Mouse (Mus musculus): Measurements from ENCODE around the gene Tubb2b. TPM values are rescaled to one million over a fixed set of nuclear protein-coding genes. Genes with fewer than 3 reads are reported as not detected.

Tubb2b gene
- polyA plus RNA-seq, 1 experiment from 2014 or later: 15.4 TPM

DNA sequence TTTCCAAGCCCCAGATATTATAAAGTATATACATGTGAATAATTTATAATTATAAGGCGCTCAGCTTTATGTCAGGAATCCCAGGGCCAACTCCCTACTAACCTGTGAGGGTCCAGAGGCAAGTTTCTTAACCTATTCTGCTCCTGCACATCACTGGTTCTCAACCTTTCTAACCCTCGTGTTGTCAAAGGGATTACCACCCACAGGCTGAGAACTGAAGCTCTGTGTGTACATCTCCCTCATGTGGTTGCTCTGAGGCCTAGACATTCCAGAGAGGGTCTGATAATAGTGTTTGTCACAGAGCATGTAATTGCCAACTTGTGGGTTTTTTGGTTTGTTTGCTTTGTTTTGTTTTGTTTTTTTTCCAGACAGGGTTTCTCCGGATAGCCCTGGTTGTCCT is 16.6 kb upstream of the Tubb2b start:
- H3K9ac ChIP-seq (ENCODE audit: low read depth, low read length): no peak overlapping the region
- no peak for ATAC-seq
- no peaks in the 10 kb centered on the region for H3K36me3 ChIP-seq (ENCODE audit: control insufficient read depth, insufficient read depth)
- no peaks in the 10 kb centered on the region for H3K9me3 ChIP-seq (ENCODE audit: control insufficient read depth)
- no peak overlapping the region for H3K4me2 ChIP-seq (replicated peaks; ENCODE audit: low read depth)
- no peak overlapping the region for H3K4me3 ChIP-seq (ENCODE audit: low read depth, low read length)
- H3K27me3 ChIP-seq (replicated peaks; ENCODE audit: control insufficient read depth, insufficient read depth, low read length): no peaks in the 10 kb centered on the region
- TF ChIP-seq CTCF (IDR thresholded peaks at IDR 0.05; ENCODE audit: low read depth): peak; percentile 51
- no peak overlapping the region for H3K27ac ChIP-seq (ENCODE audit: low read depth, low read length)
- 65% methylated on average over 3 of the region's 3 CpGs for WGBS
- H3K4me1 ChIP-seq (replicated peaks; ENCODE audit: control insufficient read depth, insufficient read depth, low read length): peaks cover 8% of the 10 kb centered on the region; the same call in 1 of the 2 replicates

- no peaks in the 10 kb centered on the region for H3K9me3 ChIP-seq (ENCODE audit: control insufficient read depth)
These were observed 13.1 kb upstream of the Tubb2b start for GRCm38 (mm10) chr13:34143389-34143788.

GRCm38 (mm10) chr13:34136605-34137004 is 6.3 kb upstream of the Tubb2b start:
- H3K27me3 ChIP-seq (replicated peaks; ENCODE audit: control insufficient read depth, insufficient read depth, low read length): peaks cover 21% of the 10 kb centered on the region
- H3K27ac ChIP-seq (ENCODE audit: low read depth, low read length): no peak overlapping the region
- no peaks in the 10 kb centered on the region for H3K4me1 ChIP-seq (replicated peaks; ENCODE audit: control insufficient read depth, insufficient read depth, low read length)
- WGBS: 66% methylated on average over 7 of the region's 7 CpGs
- no peak overlapping the region for H3K4me2 ChIP-seq (replicated peaks; ENCODE audit: low read depth)
- no peaks in the 10 kb centered on the region for H3K36me3 ChIP-seq (ENCODE audit: control insufficient read depth, insufficient read depth)
- no peak overlapping the region for H3K9ac ChIP-seq (ENCODE audit: low read depth, low read length)
- no peak for TF ChIP-seq CTCF (IDR thresholded peaks at IDR 0.05; ENCODE audit: low read depth)
- ATAC-seq: no peak
- no peak overlapping the region for H3K4me3 ChIP-seq (ENCODE audit: low read depth, low read length)
- no peaks in the 10 kb centered on the region for H3K9me3 ChIP-seq (ENCODE audit: control insufficient read depth)

More at GRCm38 (mm10) chr13:34143389-34143788, 13.1 kb upstream of the Tubb2b start:
- no peak overlapping the region for H3K4me2 ChIP-seq (replicated peaks; ENCODE audit: low read depth)
- no peak overlapping the region for H3K9ac ChIP-seq (ENCODE audit: low read depth, low read length)
- no peaks in the 10 kb centered on the region for H3K36me3 ChIP-seq (ENCODE audit: control insufficient read depth, insufficient read depth)
- TF ChIP-seq CTCF (IDR thresholded peaks at IDR 0.05; ENCODE audit: low read depth): no peak
- no peaks in the 10 kb centered on the region for H3K4me1 ChIP-seq (replicated peaks; ENCODE audit: control insufficient read depth, insufficient read depth, low read length)
- no peak overlapping the region for H3K27ac ChIP-seq (ENCODE audit: low read depth, low read length)
- WGBS: 64% methylated on average over 5 of the region's 5 CpGs
- H3K27me3 ChIP-seq (replicated peaks; ENCODE audit: control insufficient read depth, insufficient read depth, low read length): no peaks in the 10 kb centered on the region
- no peak overlapping the region for H3K4me3 ChIP-seq (ENCODE audit: low read depth, low read length)
- ATAC-seq: no peak

- Histone ChIP-seq H3K4me1 (replicated peaks; ENCODE audit: control insufficient read depth, insufficient read depth, low read length) (no peaks in the 10 kb centered on the region), H3K27me3 (replicated peaks; ENCODE audit: control insufficient read depth, insufficient read depth, low read length) (peaks cover 21% of the 10 kb centered on the region), H3K4me3 (ENCODE audit: low read depth, low read length) (no peak overlapping the region), H3K36me3 (ENCODE audit: control insufficient read depth, insufficient read depth) (no peaks in the 10 kb centered on the region), H3K9ac (ENCODE audit: low read depth, low read length) (no peak overlapping the region), H3K9me3 (ENCODE audit: control insufficient read depth) (no peaks in the 10 kb centered on the region), H3K27ac (ENCODE audit: low read depth, low read length) (no peak overlapping the region), H3K4me2 (replicated peaks; ENCODE audit: low read depth) (no peak overlapping the region)
- WGBS: 84% methylated on average over 7 of the region's 7 CpGs
- ATAC-seq: no peak
- TF ChIP-seq CTCF (IDR thresholded peaks at IDR 0.05; ENCODE audit: low read depth): no peak
These were observed 4.0 kb upstream of the Tubb2b start for GRCm38 (mm10) chr13:34134276-34134675.

- Histone ChIP-seq H3K9me3 (ENCODE audit: control insufficient read depth) (no peaks in the 10 kb centered on the region), H3K4me2 (replicated peaks; ENCODE audit: low read depth) (no peak overlapping the region)
These were observed 3.2 kb upstream of the Tubb2b start for GRCm38 (mm10) chr13:34133326-34134071.

GRCm38 (mm10) chr13:34132875-34133274 is 2.6 kb upstream of the Tubb2b start:
- Histone ChIP-seq H3K9me3 (ENCODE audit: control insufficient read depth) (no peaks in the 10 kb centered on the region), H3K4me1 (replicated peaks; ENCODE audit: control insufficient read depth, insufficient read depth, low read length) (no peaks in the 10 kb centered on the region), H3K9ac (ENCODE audit: low read depth, low read length) (no peak overlapping the region), H3K27ac (ENCODE audit: low read depth, low read length) (no peak overlapping the region), H3K4me3 (ENCODE audit: low read depth, low read length) (no peak overlapping the region), H3K36me3 (ENCODE audit: control insufficient read depth, insufficient read depth) (no peaks in the 10 kb centered on the region), H3K4me2 (replicated peaks; ENCODE audit: low read depth) (no peak overlapping the region), H3K27me3 (replicated peaks; ENCODE audit: control insufficient read depth, insufficient read depth, low read length) (peaks cover 21% of the 10 kb centered on the region)
- ATAC-seq: no peak
- WGBS: 56% methylated on average over 6 of the region's 6 CpGs
- no peak for TF ChIP-seq CTCF (IDR thresholded peaks at IDR 0.05; ENCODE audit: low read depth)

More at GRCm38 (mm10) chr13:34133326-34134071, 3.2 kb upstream of the Tubb2b start:
- no peak for TF ChIP-seq CTCF (IDR thresholded peaks at IDR 0.05; ENCODE audit: low read depth)
- Histone ChIP-seq H3K27ac (ENCODE audit: low read depth, low read length) (no peak overlapping the region), H3K9ac (ENCODE audit: low read depth, low read length) (no peak overlapping the region), H3K4me3 (ENCODE audit: low read depth, low read length) (no peak overlapping the region), H3K4me1 (replicated peaks; ENCODE audit: control insufficient read depth, insufficient read depth, low read length) (no peaks in the 10 kb centered on the region), H3K27me3 (replicated peaks; ENCODE audit: control insufficient read depth, insufficient read depth, low read length) (peaks cover 21% of the 10 kb centered on the region), H3K36me3 (ENCODE audit: control insufficient read depth, insufficient read depth) (no peaks in the 10 kb centered on the region)
- ATAC-seq: no peak
- WGBS: 48% methylated on average over 15 of the region's 15 CpGs
